Mouse (Mus musculus) G1E (cell line): ENCODE measurements around the gene Atg2b.

ENCODE experiments used
- CTCF ChIP-seq: IDR thresholded peaks from 2 replicates; pipeline ENCODE4 v1.5.1; 2012; ENCODE audit warnings: low read depth, low read length, inconsistent platforms, mixed read lengths
- GATA1 ChIP-seq: IDR thresholded peaks from 2 replicates; pipeline ENCODE4 v1.6.1; 2012; ENCODE audit warnings: borderline replicate concordance, low read length, inconsistent platforms, mixed read lengths
- GATA2 ChIP-seq: IDR thresholded peaks from 2 replicates; pipeline ENCODE4 v1.6.1; 2012; ENCODE audit warnings: low read depth, low read length, inconsistent platforms, borderline replicate concordance
- POLR2AphosphoS5 ChIP-seq: IDR thresholded peaks from 2 replicates; pipeline ENCODE4 v1.6.1; 2012; ENCODE audit warnings: low read depth, low read length, inconsistent platforms; ENCODE audit not compliant: insufficient replicate concordance
- TAL1 ChIP-seq: conservative IDR thresholded peaks from 2 replicates; pipeline ENCODE4 v1.6.1; 2012; ENCODE audit warnings: low read depth, low read length, inconsistent platforms, mixed read lengths

GRCm38 (mm10) chr12:105689435-105689834, 4.4 kb upstream of the Atg2b start:
- TF ChIP-seq CTCF (no peak), GATA1 (no peak), TAL1 (no peak), POLR2AphosphoS5 (no peak), GATA2 (no peak)
